Mouse (Mus musculus): ENCODE measurements around the gene Tubb1. TPM values are rescaled to one million over a fixed set of nuclear protein-coding genes. Genes with fewer than 3 reads are reported as not detected.

Tubb1 gene
- polyA plus RNA-seq, 1 experiment from 2014 or later, result 2.6 TPM

- Histone ChIP-seq H3K36me3 (peaks cover 15% of the 10 kb centered on the region; the same call in 1 of the 2 replicates), H3K4me3 (replicated peaks) (no peak overlapping the region), H3K27ac (no peak overlapping the region), H3K9me3 (replicated peaks) (no peaks in the 10 kb centered on the region), H3K4me1 (peaks cover 28% of the 10 kb centered on the region), H3K9ac (no peak overlapping the region), H3K4me2 (no peak overlapping the region), H3K27me3 (no peaks in the 10 kb centered on the region)
- 87% methylated on average over 26 of the region's 26 CpGs for WGBS
- no peak for ATAC-seq (replicated peaks; ENCODE audit: low FRiP score)
These were observed 14.3 kb upstream of the Tubb1 start for GRCm38 (mm10) chr2:174436076-174436701.

DNA sequence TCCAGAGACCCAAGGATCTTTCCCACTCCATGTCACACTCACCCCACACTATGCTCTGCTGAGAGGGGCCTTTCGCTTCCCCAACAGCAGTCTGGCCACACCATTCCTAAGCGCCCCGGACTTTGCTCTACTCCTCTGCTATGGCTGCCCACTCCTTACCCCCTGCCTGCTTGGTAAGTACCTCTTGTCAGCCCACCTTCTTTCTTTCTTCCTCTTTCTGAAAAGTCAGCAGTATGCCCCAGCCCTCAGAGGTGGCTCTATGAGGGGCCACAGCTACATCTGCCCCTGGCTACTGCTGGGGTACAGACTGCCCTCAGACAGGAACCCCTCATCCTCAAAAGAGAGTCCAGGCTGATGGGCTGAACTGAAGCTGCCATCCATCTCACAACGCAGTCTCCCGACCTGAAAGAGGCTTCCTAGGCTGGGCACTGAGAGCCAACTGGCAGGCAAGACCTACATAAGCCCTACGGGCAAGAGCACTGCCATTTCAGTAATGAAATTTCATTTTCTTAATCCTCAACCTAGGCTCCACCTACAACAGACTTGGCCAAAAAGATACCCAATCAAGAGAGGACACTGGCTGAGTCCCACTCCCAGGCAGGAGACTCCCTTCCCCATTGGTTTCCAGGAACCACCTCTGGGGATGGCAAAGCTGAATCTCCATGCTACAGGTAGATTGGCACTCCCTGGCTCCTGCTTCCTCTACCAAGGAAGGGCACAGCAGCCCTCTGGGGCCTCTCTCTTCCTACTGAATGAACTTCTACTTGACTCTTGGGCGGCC is 13.4 kb upstream of the Tubb1 start:
- Histone ChIP-seq H3K27me3 (no peaks in the 10 kb centered on the region), H3K4me3 (replicated peaks) (no peak overlapping the region), H3K4me2 (no peak overlapping the region), H3K27ac (no peak overlapping the region), H3K9ac (no peak overlapping the region), H3K4me1 (peaks cover 28% of the 10 kb centered on the region), H3K36me3 (peaks cover 12% of the 10 kb centered on the region; the same call in 1 of the 2 replicates), H3K9me3 (replicated peaks) (no peaks in the 10 kb centered on the region)
- ATAC-seq (replicated peaks; ENCODE audit: low FRiP score), result no peak
- WGBS, result 97% methylated on average over 7 of the region's 7 CpGs

DNA sequence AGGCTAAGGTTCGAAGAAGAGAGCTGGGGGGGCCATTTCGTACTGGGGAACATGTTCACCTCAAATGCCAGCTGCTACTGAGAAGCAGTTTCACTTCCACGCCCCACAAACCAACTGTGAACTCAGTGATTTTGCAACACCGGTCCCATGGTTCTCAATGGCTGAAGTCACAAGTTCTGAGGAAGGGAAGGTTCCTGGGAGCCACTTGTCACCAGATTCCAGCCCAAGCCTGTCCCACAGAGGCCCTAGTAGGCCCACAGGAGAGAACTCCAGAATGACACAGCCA is 12.9 kb upstream of the Tubb1 start:
- ATAC-seq (replicated peaks; ENCODE audit: low FRiP score), result no peak
- no peak overlapping the region for H3K9ac ChIP-seq
- H3K4me1 ChIP-seq, result peaks cover 30% of the 10 kb centered on the region
- H3K9me3 ChIP-seq (replicated peaks), result no peaks in the 10 kb centered on the region
- peaks cover 8% of the 10 kb centered on the region; the same call in 1 of the 2 replicates for H3K36me3 ChIP-seq
- H3K4me2 ChIP-seq, result peak overlapping the region; percentile 83
- 95% methylated on average over 4 of the region's 4 CpGs for WGBS
- peak overlapping the region; percentile 62; the same call in 1 of the 2 replicates for H3K4me3 ChIP-seq (replicated peaks)
- no peaks in the 10 kb centered on the region for H3K27me3 ChIP-seq
- no peak overlapping the region for H3K27ac ChIP-seq

- H3K9me3 ChIP-seq (replicated peaks), result no peaks in the 10 kb centered on the region
- no peak overlapping the region for H3K27ac ChIP-seq
- peak overlapping the region; percentile 50 for H3K9ac ChIP-seq
- no peak for ATAC-seq (replicated peaks; ENCODE audit: low FRiP score)
- peaks cover 34% of the 10 kb centered on the region for H3K4me1 ChIP-seq
- H3K36me3 ChIP-seq, result peaks cover 5% of the 10 kb centered on the region; the same call in 1 of the 2 replicates
- 69% methylated on average over 11 of the region's 11 CpGs for WGBS
- peak overlapping the region; percentile 83 for H3K4me2 ChIP-seq
- no peaks in the 10 kb centered on the region for H3K27me3 ChIP-seq
- peak overlapping the region; percentile 62 for H3K4me3 ChIP-seq (replicated peaks)
These were observed 12.3 kb upstream of the Tubb1 start for GRCm38 (mm10) chr2:174438181-174438580.

- Histone ChIP-seq H3K27me3 (no peaks in the 10 kb centered on the region), H3K9ac (peak within 1 kb of the TSS; percentile 50), H3K4me3 (replicated peaks) (peak within 1 kb of the TSS; percentile 62), H3K36me3 (peaks cover 5% of the 10 kb centered on the region; the same call in 1 of the 2 replicates), H3K9me3 (replicated peaks) (no peaks in the 10 kb centered on the region), H3K4me1 (peaks cover 33% of the 10 kb centered on the region), H3K27ac (0 out of 2 replicates have a peak within 1 kb of the TSS, but pooled peaks have one; percentile 13), H3K4me2 (peak within 1 kb of the TSS; percentile 83)
- peak; percentile 83 for ATAC-seq (replicated peaks; ENCODE audit: low FRiP score)
- under 1% methylated on average over 38 of the region's 38 CpGs for WGBS
These were observed 11.6 kb upstream of the Tubb1 start, which contains the start of gene Ctsz for GRCm38 (mm10) chr2:174438737-174439449. Gene Ctsz (minus strand): TSS chr2:174439039.

GRCm38 (mm10) chr2:174439450-174439838 is 11.1 kb upstream of the Tubb1 start:
- Histone ChIP-seq H3K4me1 (peaks cover 33% of the 10 kb centered on the region), H3K27me3 (no peaks in the 10 kb centered on the region), H3K36me3 (peaks cover 5% of the 10 kb centered on the region; the same call in 1 of the 2 replicates), H3K4me3 (replicated peaks) (no peak overlapping the region), H3K4me2 (peak overlapping the region; percentile 83), H3K9me3 (replicated peaks) (no peaks in the 10 kb centered on the region), H3K9ac (no peak overlapping the region), H3K27ac (no peak overlapping the region)
- 66% methylated on average over 5 of the region's 5 CpGs for WGBS
- ATAC-seq (replicated peaks; ENCODE audit: low FRiP score), result no peak

DNA sequence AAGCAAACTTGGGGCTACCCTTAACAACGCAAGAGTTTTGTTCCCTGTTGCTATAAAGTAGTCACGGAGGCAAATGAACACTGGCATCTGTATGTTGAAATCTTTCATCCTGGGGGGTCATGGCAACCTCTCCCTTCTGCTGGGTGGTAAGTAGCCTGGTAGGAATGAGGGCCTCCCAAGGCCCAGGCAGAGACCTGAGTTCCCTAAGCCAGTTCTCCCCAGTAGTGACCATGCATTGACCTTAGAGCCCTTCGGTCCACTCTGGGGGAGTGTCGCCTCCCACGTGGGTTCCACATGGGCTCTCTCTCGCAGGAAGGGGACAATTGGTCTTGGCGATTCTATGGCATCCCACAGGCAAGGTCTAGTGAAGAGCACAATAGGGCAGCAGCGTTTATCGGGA is 10.5 kb upstream of the Tubb1 start:
- no peak overlapping the region for H3K4me3 ChIP-seq (replicated peaks)
- H3K27ac ChIP-seq, result no peak overlapping the region
- H3K4me2 ChIP-seq, result no peak overlapping the region
- peaks cover 5% of the 10 kb centered on the region; the same call in 1 of the 2 replicates for H3K36me3 ChIP-seq
- no peaks in the 10 kb centered on the region for H3K27me3 ChIP-seq
- 85% methylated on average over 9 of the region's 9 CpGs for WGBS
- H3K9me3 ChIP-seq (replicated peaks), result no peaks in the 10 kb centered on the region
- peaks cover 33% of the 10 kb centered on the region for H3K4me1 ChIP-seq
- H3K9ac ChIP-seq, result no peak overlapping the region
- no peak for ATAC-seq (replicated peaks; ENCODE audit: low FRiP score)

GRCm38 (mm10) chr2:174441898-174442297 is 8.6 kb upstream of the Tubb1 start:
- Histone ChIP-seq H3K4me3 (replicated peaks) (no peak overlapping the region), H3K4me1 (peaks cover 40% of the 10 kb centered on the region), H3K27me3 (no peaks in the 10 kb centered on the region), H3K4me2 (no peak overlapping the region), H3K9me3 (replicated peaks) (no peaks in the 10 kb centered on the region), H3K9ac (no peak overlapping the region), H3K27ac (no peak overlapping the region), H3K36me3 (no peaks in the 10 kb centered on the region)
- ATAC-seq (replicated peaks; ENCODE audit: low FRiP score), result no peak
- WGBS, result 63% methylated on average over 4 of the region's 4 CpGs

DNA sequence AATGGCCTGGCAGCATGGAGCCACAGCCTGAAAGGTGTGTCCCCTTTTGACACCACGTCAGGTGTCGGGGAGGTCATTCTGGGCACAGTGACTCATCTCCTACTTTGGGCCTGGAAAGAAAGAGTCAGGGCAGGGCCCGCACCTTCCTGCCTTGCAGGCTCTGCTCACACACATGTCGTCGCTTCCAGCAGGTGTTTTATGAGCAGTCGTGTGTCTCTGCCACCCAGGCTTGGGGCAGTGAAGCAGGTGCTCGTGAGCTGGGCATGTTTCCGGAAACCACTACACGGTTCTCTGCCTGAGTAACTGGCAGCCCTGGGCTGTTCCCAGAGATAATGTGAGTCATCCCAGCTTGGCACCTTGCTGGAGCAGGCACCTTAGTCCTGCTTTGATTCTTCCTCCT is 8.0 kb upstream of the Tubb1 start:
- Histone ChIP-seq H3K4me2 (no peak overlapping the region), H3K4me3 (replicated peaks) (no peak overlapping the region), H3K9ac (no peak overlapping the region), H3K36me3 (no peaks in the 10 kb centered on the region), H3K4me1 (peaks cover 38% of the 10 kb centered on the region), H3K27me3 (no peaks in the 10 kb centered on the region), H3K27ac (no peak overlapping the region), H3K9me3 (replicated peaks) (no peaks in the 10 kb centered on the region)
- ATAC-seq (replicated peaks; ENCODE audit: low FRiP score), result no peak
- WGBS, result 57% methylated on average over 9 of the region's 9 CpGs

- H3K4me2 ChIP-seq, result no peak overlapping the region
- H3K27ac ChIP-seq, result no peak overlapping the region
- no peaks in the 10 kb centered on the region for H3K36me3 ChIP-seq
- H3K27me3 ChIP-seq, result no peaks in the 10 kb centered on the region
- no peaks in the 10 kb centered on the region for H3K9me3 ChIP-seq (replicated peaks)
- peaks cover 32% of the 10 kb centered on the region for H3K4me1 ChIP-seq
- H3K9ac ChIP-seq, result no peak overlapping the region
- WGBS, result 59% methylated on average over 2 of the region's 2 CpGs
- no peak overlapping the region for H3K4me3 ChIP-seq (replicated peaks)
- ATAC-seq (replicated peaks; ENCODE audit: low FRiP score), result no peak
These were observed 7.4 kb upstream of the Tubb1 start for GRCm38 (mm10) chr2:174443046-174443445.

- Histone ChIP-seq H3K4me3 (replicated peaks) (no peak overlapping the region), H3K9me3 (replicated peaks) (no peaks in the 10 kb centered on the region), H3K27ac (no peak overlapping the region), H3K27me3 (no peaks in the 10 kb centered on the region), H3K36me3 (no peaks in the 10 kb centered on the region), H3K9ac (no peak overlapping the region), H3K4me2 (no peak overlapping the region), H3K4me1 (peaks cover 19% of the 10 kb centered on the region)
- 87% methylated on average over 7 of the region's 7 CpGs for WGBS
- no peak for ATAC-seq (replicated peaks; ENCODE audit: low FRiP score)
These were observed 6.1 kb upstream of the Tubb1 start for GRCm38 (mm10) chr2:174444359-174444758.

DNA sequence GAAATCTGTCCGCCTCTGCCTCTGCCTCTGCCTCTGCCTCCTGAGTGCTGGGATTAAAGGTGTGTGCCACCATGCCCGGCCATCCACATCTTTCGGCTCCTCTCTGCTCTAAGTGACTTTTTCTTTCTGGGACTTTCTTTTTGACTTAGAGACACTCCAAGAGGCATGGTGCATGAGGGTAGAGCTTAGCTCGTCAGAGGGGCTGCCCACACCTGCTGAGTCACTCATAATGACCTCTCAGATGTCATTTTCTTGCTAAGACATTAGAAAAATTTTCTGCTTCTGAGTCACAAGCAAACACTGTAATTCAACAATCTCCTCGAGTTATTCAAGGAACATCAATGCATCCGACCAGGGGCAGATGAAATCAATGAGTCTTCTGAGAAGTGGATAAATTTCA is 5.5 kb upstream of the Tubb1 start:
- Histone ChIP-seq H3K27me3 (no peaks in the 10 kb centered on the region), H3K9me3 (replicated peaks) (no peaks in the 10 kb centered on the region), H3K36me3 (no peaks in the 10 kb centered on the region), H3K4me3 (replicated peaks) (no peak overlapping the region), H3K4me2 (no peak overlapping the region), H3K9ac (no peak overlapping the region), H3K4me1 (peaks cover 17% of the 10 kb centered on the region), H3K27ac (no peak overlapping the region)
- ATAC-seq (replicated peaks; ENCODE audit: low FRiP score), result no peak
- 83% methylated on average over 6 of the region's 6 CpGs for WGBS
